Mouse (Mus musculus): ENCODE results near the gene Plxdc1.

DNA sequence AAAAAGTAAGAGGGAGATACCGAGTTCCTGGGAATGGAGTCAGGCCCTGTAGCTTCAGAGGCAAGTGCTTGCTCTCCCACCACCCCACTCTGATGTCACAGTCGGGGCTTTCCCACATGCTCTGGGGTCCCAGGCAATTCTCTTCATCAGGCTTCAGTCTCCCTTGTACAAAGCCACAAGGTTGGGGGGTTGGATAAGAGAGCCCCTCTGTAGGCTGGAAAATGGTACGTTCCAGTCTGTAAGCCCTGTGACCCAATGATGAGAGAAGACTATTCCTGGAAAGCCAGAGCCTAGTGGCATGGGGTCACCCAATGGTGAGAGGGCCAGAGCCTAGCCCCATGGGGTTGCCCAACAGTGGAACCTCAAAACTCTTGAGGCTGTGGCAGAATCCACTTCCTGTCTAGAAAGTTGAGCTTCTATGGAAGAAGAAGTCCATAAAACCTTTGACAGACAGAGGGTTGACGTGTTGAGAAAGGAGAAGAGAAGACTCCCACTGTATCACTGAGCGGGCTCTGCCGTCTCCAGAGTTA is 70.2 kb downstream of the Plxdc1 start:
- TF ChIP-seq CTCF (IDR thresholded peaks at IDR 0.05; ENCODE audit: low read depth, low read length) (no peak), EP300 (IDR thresholded peaks at IDR 0.05; ENCODE audit: insufficient read depth, low read depth, low read length) (no peak)
